Mouse (Mus musculus): Measurements from ENCODE around the gene Fry. TPM values are rescaled to one million over a fixed set of nuclear protein-coding genes. Genes with fewer than 3 reads are reported as not detected.

The Fry gene
- polyA plus RNA-seq (2015; fragmentation: Nextera tagmentation; extraction: Ambion mirVana) = 8.5 and 9.6 TPM in 2 replicates

GRCm38 (mm10) chr5:150118455-150119241 is at the start of gene Fry:
Fry (plus strand) TSS chr5:150118645.
- H3K9me3 ChIP-seq (replicated peaks; ENCODE audit: low read length) = no peaks in the 10 kb centered on the region; the same call in 1 of the 2 replicates
- H3K27me3 ChIP-seq (ENCODE audit: insufficient read depth, low read length) = no peaks in the 10 kb centered on the region
- no peaks in the 10 kb centered on the region for H3K4me1 ChIP-seq (replicated peaks; ENCODE audit: insufficient read depth, low read length)
- H3K4me2 ChIP-seq (ENCODE audit: low read length) = peak within 1 kb of the TSS; percentile 90
- WGBS = under 1% methylated on average over 68 of the region's 68 CpGs
- no peaks in the 10 kb centered on the region for H3K36me3 ChIP-seq (ENCODE audit: insufficient read depth, low read length)
- peak within 1 kb of the TSS; percentile 55 for H3K9ac ChIP-seq (ENCODE audit: low read depth, low read length)
- peak within 1 kb of the TSS; percentile 66 for H3K4me3 ChIP-seq (replicated peaks; ENCODE audit: low read depth, low read length)
- 0 out of 2 replicates have a peak within 1 kb of the TSS, but pooled peaks have one; percentile 31 for H3K27ac ChIP-seq
- DNase-seq (ENCODE audit: low spot score) (peak; percentile 91), ATAC-seq (replicated peaks; ENCODE audit: low FRiP score, low read depth) (peak; percentile 97)
- TF ChIP-seq CTCF (IDR thresholded peaks at IDR 0.05; ENCODE audit: low read depth) = no peak

DNA sequence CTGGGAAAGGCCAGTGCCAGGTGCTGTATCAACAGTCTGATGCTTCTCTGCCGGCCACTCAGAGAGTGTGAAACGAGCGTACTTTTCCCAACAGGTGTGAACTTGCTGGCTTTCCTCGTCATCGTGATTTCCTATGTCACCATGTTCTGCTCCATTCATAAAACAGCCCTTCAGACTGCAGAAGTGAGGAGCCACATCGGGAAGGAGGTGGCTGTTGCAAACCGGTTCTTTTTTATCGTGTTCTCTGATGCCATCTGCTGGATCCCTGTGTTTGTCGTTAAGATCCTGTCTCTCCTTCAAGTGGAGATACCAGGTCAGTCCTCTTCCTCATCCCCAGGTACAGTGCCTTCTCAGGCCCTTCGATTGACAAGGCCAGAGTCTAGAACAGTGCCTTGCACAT is 48.4 kb upstream of the Fry start:
- H3K27me3 ChIP-seq (ENCODE audit: insufficient read depth, low read length) = no peaks in the 10 kb centered on the region
- H3K9me3 ChIP-seq (replicated peaks; ENCODE audit: low read length) = no peaks in the 10 kb centered on the region
- peak overlapping the region; percentile 23; the same call in 1 of the 2 replicates for H3K4me2 ChIP-seq (ENCODE audit: low read length)
- H3K27ac ChIP-seq = no peak overlapping the region
- DNase-seq (ENCODE audit: low spot score) (peak; percentile 70), ATAC-seq (replicated peaks; ENCODE audit: low FRiP score, low read depth) (no peak)
- H3K4me1 ChIP-seq (replicated peaks; ENCODE audit: insufficient read depth, low read length) = no peaks in the 10 kb centered on the region
- H3K4me3 ChIP-seq (replicated peaks; ENCODE audit: low read depth, low read length) = no peak overlapping the region
- no peak overlapping the region for H3K9ac ChIP-seq (ENCODE audit: low read depth, low read length)
- peak; percentile 67 for TF ChIP-seq CTCF (IDR thresholded peaks at IDR 0.05; ENCODE audit: low read depth)
- H3K36me3 ChIP-seq (ENCODE audit: insufficient read depth, low read length) = no peaks in the 10 kb centered on the region
- 20% methylated on average over 10 of the region's 10 CpGs for WGBS

GRCm38 (mm10) chr5:150071738-150072137 is 46.7 kb upstream of the Fry start:
- H3K9ac ChIP-seq (ENCODE audit: low read depth, low read length) = no peak overlapping the region
- TF ChIP-seq CTCF (IDR thresholded peaks at IDR 0.05; ENCODE audit: low read depth) = no peak
- H3K9me3 ChIP-seq (replicated peaks; ENCODE audit: low read length) = no peaks in the 10 kb centered on the region
- H3K4me3 ChIP-seq (replicated peaks; ENCODE audit: low read depth, low read length) = no peak overlapping the region
- ATAC-seq (replicated peaks; ENCODE audit: low FRiP score, low read depth) (no peak), DNase-seq (ENCODE audit: low spot score) (no peak)
- no peak overlapping the region for H3K27ac ChIP-seq
- H3K4me1 ChIP-seq (replicated peaks; ENCODE audit: insufficient read depth, low read length) = no peaks in the 10 kb centered on the region
- no peak overlapping the region for H3K4me2 ChIP-seq (ENCODE audit: low read length)
- H3K27me3 ChIP-seq (ENCODE audit: insufficient read depth, low read length) = no peaks in the 10 kb centered on the region
- no peaks in the 10 kb centered on the region for H3K36me3 ChIP-seq (ENCODE audit: insufficient read depth, low read length)

- no peak overlapping the region for H3K9ac ChIP-seq (ENCODE audit: low read depth, low read length)
- no peaks in the 10 kb centered on the region for H3K36me3 ChIP-seq (ENCODE audit: insufficient read depth, low read length)
- TF ChIP-seq CTCF (IDR thresholded peaks at IDR 0.05; ENCODE audit: low read depth) = no peak
- H3K27ac ChIP-seq = no peak overlapping the region
- H3K27me3 ChIP-seq (ENCODE audit: insufficient read depth, low read length) = no peaks in the 10 kb centered on the region
- ATAC-seq (replicated peaks; ENCODE audit: low FRiP score, low read depth) = peak; percentile 78
- no peak overlapping the region for H3K4me3 ChIP-seq (replicated peaks; ENCODE audit: low read depth, low read length)
- peak; percentile 72 for DNase-seq (ENCODE audit: low spot score)
- no peaks in the 10 kb centered on the region for H3K4me1 ChIP-seq (replicated peaks; ENCODE audit: insufficient read depth, low read length)
- 29% methylated on average over 12 of the region's 12 CpGs for WGBS
- peak overlapping the region; percentile 32 for H3K4me2 ChIP-seq (ENCODE audit: low read length)
- H3K9me3 ChIP-seq (replicated peaks; ENCODE audit: low read length) = no peaks in the 10 kb centered on the region
Observed at GRCm38 (mm10) chr5:150079866-150080797, 38.3 kb upstream of the Fry start.

GRCm38 (mm10) chr5:150082696-150083095 is 35.7 kb upstream of the Fry start:
- H3K9ac ChIP-seq (ENCODE audit: low read depth, low read length) = no peak overlapping the region
- H3K4me2 ChIP-seq (ENCODE audit: low read length) = no peak overlapping the region
- no peaks in the 10 kb centered on the region for H3K9me3 ChIP-seq (replicated peaks; ENCODE audit: low read length)
- ATAC-seq (replicated peaks; ENCODE audit: low FRiP score, low read depth) = no peak
- no peak overlapping the region for H3K27ac ChIP-seq
- no peaks in the 10 kb centered on the region for H3K4me1 ChIP-seq (replicated peaks; ENCODE audit: insufficient read depth, low read length)
- DNase-seq (ENCODE audit: low spot score) = no peak
- TF ChIP-seq CTCF (IDR thresholded peaks at IDR 0.05; ENCODE audit: low read depth) = no peak
- no peaks in the 10 kb centered on the region for H3K36me3 ChIP-seq (ENCODE audit: insufficient read depth, low read length)
- H3K27me3 ChIP-seq (ENCODE audit: insufficient read depth, low read length) = no peaks in the 10 kb centered on the region
- WGBS = 87% methylated on average over 14 of the region's 14 CpGs
- H3K4me3 ChIP-seq (replicated peaks; ENCODE audit: low read depth, low read length) = no peak overlapping the region

DNA sequence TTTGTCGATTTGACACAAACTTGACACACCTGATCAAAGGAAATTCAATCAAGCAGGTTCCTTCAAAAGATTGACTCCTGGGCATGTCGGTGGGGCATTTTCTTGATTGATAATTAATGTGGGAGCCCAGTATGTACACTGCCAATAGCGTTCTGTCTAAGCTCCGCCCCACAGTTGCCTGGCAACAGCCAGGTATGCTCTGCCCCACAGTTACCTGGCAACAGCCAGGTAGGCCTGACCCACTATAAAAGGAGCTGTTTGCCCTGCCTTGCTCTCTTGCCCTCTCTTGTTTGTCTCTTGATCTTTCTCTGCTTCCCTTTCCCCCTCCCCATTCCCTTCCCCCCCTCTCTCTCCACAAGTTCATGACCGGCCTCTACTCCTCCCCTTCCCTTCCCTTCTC is 35.3 kb upstream of the Fry start:
- no peak overlapping the region for H3K4me2 ChIP-seq (ENCODE audit: low read length)
- H3K9me3 ChIP-seq (replicated peaks; ENCODE audit: low read length) = no peaks in the 10 kb centered on the region
- H3K4me3 ChIP-seq (replicated peaks; ENCODE audit: low read depth, low read length) = no peak overlapping the region
- DNase-seq (ENCODE audit: low spot score) (no peak), ATAC-seq (replicated peaks; ENCODE audit: low FRiP score, low read depth) (no peak)
- no peak for TF ChIP-seq CTCF (IDR thresholded peaks at IDR 0.05; ENCODE audit: low read depth)
- no peaks in the 10 kb centered on the region for H3K36me3 ChIP-seq (ENCODE audit: insufficient read depth, low read length)
- H3K4me1 ChIP-seq (replicated peaks; ENCODE audit: insufficient read depth, low read length) = no peaks in the 10 kb centered on the region
- no peak overlapping the region for H3K9ac ChIP-seq (ENCODE audit: low read depth, low read length)
- H3K27ac ChIP-seq = no peak overlapping the region
- H3K27me3 ChIP-seq (ENCODE audit: insufficient read depth, low read length) = no peaks in the 10 kb centered on the region
- 60% methylated on average over 5 of the region's 5 CpGs for WGBS
